Mouse (Mus musculus): Measurements from ENCODE around the gene Olfr1242. TPM values are rescaled to one million over a fixed set of nuclear protein-coding genes. Genes with fewer than 3 reads are reported as not detected.

The Olfr1242 gene
- polyA plus RNA-seq (2015; fragmentation: Nextera tagmentation; extraction: Ambion mirVana): not detected in 2 replicates

DNA sequence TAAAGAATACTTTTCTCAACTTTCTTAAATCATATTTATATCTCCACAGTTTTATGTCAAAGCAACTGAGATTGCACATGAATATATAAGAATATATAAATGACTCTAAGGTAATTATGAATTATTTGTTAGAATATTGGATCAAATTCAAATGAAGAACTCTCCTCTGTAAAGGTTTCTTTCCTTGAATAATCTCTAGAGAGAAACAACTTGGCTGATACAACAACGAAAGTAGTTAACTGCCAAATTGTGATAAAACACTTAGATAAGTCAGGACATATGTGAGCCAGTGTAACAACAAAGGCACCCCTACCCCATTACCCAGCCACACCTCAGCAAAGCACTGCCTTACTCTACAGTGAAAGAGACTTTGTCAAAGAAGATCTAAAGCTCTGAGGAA lies at the start of gene Olfr1242:
TSS of gene Olfr1242 (minus strand) at position 101 of the 400 bp plus-strand sequence.
- WGBS: 86% methylated on average over 1 of the region's 1 CpGs
- Histone ChIP-seq H3K27ac (replicated peaks) (no peak within 1 kb of the TSS), H3K4me1 (no peaks in the 10 kb centered on the region)

DNA sequence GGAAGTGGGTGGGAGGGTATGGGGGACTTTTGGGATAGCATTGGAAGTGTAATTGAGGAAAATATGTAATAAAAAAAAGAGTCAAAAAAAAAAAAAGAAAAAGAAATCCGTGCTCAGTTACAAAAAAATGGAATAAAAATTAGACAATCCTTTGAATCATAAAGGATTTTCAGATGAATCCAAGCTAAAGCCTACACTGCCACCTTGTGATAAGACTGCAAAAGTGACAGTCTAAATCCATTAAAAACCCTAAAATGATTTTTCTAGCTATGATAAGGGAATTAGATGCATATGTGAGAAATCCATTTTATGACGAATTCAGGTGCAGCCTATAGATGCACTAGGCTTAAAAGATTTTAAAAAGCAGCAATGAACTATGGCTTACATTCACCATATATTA lies 46.4 kb upstream of the Olfr1242 start:
- Histone ChIP-seq H3K27me3 (replicated peaks) (no peaks in the 10 kb centered on the region), H3K4me3 (replicated peaks) (no peak overlapping the region), H3K9me3 (replicated peaks) (no peaks in the 10 kb centered on the region), H3K36me3 (no peaks in the 10 kb centered on the region), H3K4me1 (no peaks in the 10 kb centered on the region), H3K27ac (replicated peaks) (no peak overlapping the region), H3K9ac (replicated peaks) (no peak overlapping the region), H3K4me2 (no peak overlapping the region)
- ATAC-seq (ENCODE audit: low FRiP score): no peak
- 63% methylated on average over 2 of the region's 2 CpGs for WGBS

More for the DNA sequence above, at the start of gene Olfr1242:
- Histone ChIP-seq H3K4me2 (no peak within 1 kb of the TSS), H3K27me3 (replicated peaks) (no peaks in the 10 kb centered on the region), H3K4me3 (replicated peaks) (no peak within 1 kb of the TSS), H3K36me3 (no peaks in the 10 kb centered on the region), H3K9ac (replicated peaks) (no peak within 1 kb of the TSS), H3K9me3 (replicated peaks) (no peaks in the 10 kb centered on the region)
- no peak for ATAC-seq (ENCODE audit: low FRiP score)

DNA sequence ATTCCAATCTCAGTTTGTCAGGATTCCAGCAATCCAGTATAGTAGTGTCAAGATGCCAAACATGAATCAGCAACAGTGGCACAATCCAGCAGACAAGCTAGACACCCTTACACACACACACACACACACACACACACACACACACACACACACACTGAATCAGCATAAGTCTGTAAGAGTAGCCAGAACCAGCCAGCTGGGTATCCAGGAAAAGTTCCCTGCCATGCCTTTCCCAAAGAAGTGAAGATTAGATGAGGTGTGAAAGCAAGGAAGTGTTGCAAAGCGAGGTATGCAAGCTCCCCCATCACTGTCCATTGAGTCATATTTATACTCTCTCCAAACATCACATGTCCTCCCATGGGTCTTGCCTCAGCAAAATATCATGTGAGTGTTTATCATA lies 41.8 kb upstream of the Olfr1242 start:
- Histone ChIP-seq H3K36me3 (no peaks in the 10 kb centered on the region), H3K27me3 (replicated peaks) (no peaks in the 10 kb centered on the region), H3K4me2 (no peak overlapping the region), H3K4me1 (no peaks in the 10 kb centered on the region), H3K27ac (replicated peaks) (no peak overlapping the region), H3K9me3 (replicated peaks) (no peaks in the 10 kb centered on the region), H3K4me3 (replicated peaks) (no peak overlapping the region), H3K9ac (replicated peaks) (no peak overlapping the region)
- ATAC-seq (ENCODE audit: low FRiP score): no peak
- WGBS: 80% methylated on average over 1 of the region's 1 CpGs

DNA sequence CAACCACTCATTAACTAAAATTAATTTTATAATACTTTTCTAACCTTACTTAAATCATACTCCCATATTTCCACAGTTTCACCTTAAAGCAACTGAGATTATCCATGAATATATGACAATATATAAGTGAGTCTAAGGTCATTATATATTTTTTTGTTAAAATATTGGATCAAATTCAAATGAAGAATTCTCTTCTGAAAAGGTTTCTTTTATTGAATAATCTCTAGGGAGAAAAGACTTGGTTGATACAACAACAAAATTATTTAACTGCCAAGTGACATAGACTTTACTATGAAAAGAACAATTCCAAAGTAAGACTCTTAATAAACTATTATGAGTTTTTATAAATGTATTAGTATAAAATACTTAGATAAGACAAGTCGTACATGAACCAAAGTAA lies 33.3 kb upstream of the Olfr1242 start, which contains the start of gene Olfr1243:
TSS of gene Olfr1243 (minus strand) at position 101 of the 400 bp plus-strand sequence.
- Histone ChIP-seq H3K4me3 (replicated peaks) (no peak within 1 kb of the TSS), H3K36me3 (no peaks in the 10 kb centered on the region), H3K9ac (replicated peaks) (no peak within 1 kb of the TSS), H3K27ac (replicated peaks) (no peak within 1 kb of the TSS), H3K4me2 (no peak within 1 kb of the TSS), H3K9me3 (replicated peaks) (no peaks in the 10 kb centered on the region), H3K4me1 (no peaks in the 10 kb centered on the region), H3K27me3 (replicated peaks) (no peaks in the 10 kb centered on the region)
- no peak for ATAC-seq (ENCODE audit: low FRiP score)
- WGBS: 90% methylated on average over 1 of the region's 1 CpGs

GRCm38 (mm10) chr2:89487026-89487425 lies 11.1 kb downstream of the Olfr1242 start, which contains the start of gene Olfr1241:
Gene Olfr1241, minus strand, starts transcription at chr2:89487126.
- H3K4me2 ChIP-seq: no peak within 1 kb of the TSS
- no peaks in the 10 kb centered on the region for H3K9me3 ChIP-seq (replicated peaks)
- H3K27ac ChIP-seq (replicated peaks): no peak within 1 kb of the TSS
- no peak within 1 kb of the TSS for H3K9ac ChIP-seq (replicated peaks)
- ATAC-seq (ENCODE audit: low FRiP score): no peak
- no peak within 1 kb of the TSS for H3K4me3 ChIP-seq (replicated peaks)
- no peaks in the 10 kb centered on the region for H3K4me1 ChIP-seq
- no peaks in the 10 kb centered on the region for H3K27me3 ChIP-seq (replicated peaks)
- no peaks in the 10 kb centered on the region for H3K36me3 ChIP-seq

DNA sequence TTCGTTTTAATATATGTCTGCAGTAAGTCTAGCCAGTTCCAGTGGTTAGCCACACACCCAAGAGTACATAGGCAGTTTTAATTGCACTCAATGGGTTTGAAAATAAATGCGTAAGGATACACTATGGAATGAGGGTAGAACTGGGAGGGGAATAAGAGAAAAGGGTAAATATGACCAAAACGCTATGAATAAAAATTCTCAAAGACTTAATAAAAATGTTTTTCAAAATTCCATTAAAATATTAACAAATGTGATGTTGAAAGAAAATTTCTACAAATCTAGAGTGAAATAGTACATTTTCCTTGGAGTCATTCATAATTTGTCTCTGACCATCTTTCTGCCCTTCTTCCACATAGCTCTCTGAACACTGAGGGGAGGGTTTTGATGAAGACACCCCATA lies 55.2 kb downstream of the Olfr1242 start, which contains the start of gene Olfr1240:
TSS of gene Olfr1240 (minus strand) at position 101 of the 400 bp plus-strand sequence.
- Histone ChIP-seq H3K27me3 (replicated peaks) (no peaks in the 10 kb centered on the region), H3K9me3 (replicated peaks) (no peaks in the 10 kb centered on the region), H3K4me1 (no peaks in the 10 kb centered on the region), H3K36me3 (no peaks in the 10 kb centered on the region), H3K9ac (replicated peaks) (no peak within 1 kb of the TSS), H3K4me2 (no peak within 1 kb of the TSS), H3K27ac (replicated peaks) (no peak within 1 kb of the TSS), H3K4me3 (replicated peaks) (no peak within 1 kb of the TSS)
- WGBS: 86% methylated on average over 3 of the region's 3 CpGs
- ATAC-seq (ENCODE audit: low FRiP score): no peak

Other genes with a start within 250 kb of the Olfr1242 start
- not detected in 2 replicates for gene Olfr1228, start 244.3 kb downstream of the Olfr1242 start, polyA plus RNA-seq (2015; fragmentation: Nextera tagmentation; extraction: Ambion mirVana)
- not detected in 2 replicates for gene Olfr1229, start 210.3 kb downstream of the Olfr1242 start, polyA plus RNA-seq (2015; fragmentation: Nextera tagmentation; extraction: Ambion mirVana)
- gene Olfr1230, start 201.1 kb downstream of the Olfr1242 start, polyA plus RNA-seq (2015; fragmentation: Nextera tagmentation; extraction: Ambion mirVana): not detected in 2 replicates
- gene Olfr1231, start 191.3 kb downstream of the Olfr1242 start, polyA plus RNA-seq (2015; fragmentation: Nextera tagmentation; extraction: Ambion mirVana): not detected in 2 replicates
- not detected in 2 replicates for gene Olfr1232, start 168.7 kb downstream of the Olfr1242 start, polyA plus RNA-seq (2015; fragmentation: Nextera tagmentation; extraction: Ambion mirVana)
- not detected in 2 replicates for gene Olfr1233, start 155.9 kb downstream of the Olfr1242 start, polyA plus RNA-seq (2015; fragmentation: Nextera tagmentation; extraction: Ambion mirVana)
- not detected in 2 replicates for gene Olfr1234, start 133.5 kb downstream of the Olfr1242 start, polyA plus RNA-seq (2015; fragmentation: Nextera tagmentation; extraction: Ambion mirVana)
- not detected in 2 replicates for gene Olfr1238, start 88.7 kb downstream of the Olfr1242 start, polyA plus RNA-seq (2015; fragmentation: Nextera tagmentation; extraction: Ambion mirVana)
- gene Olfr1239, start 77.9 kb downstream of the Olfr1242 start, polyA plus RNA-seq (2015; fragmentation: Nextera tagmentation; extraction: Ambion mirVana): not detected in 2 replicates
- not detected in 2 replicates for gene Olfr1240, start 55.3 kb downstream of the Olfr1242 start, polyA plus RNA-seq (2015; fragmentation: Nextera tagmentation; extraction: Ambion mirVana)
- not detected in 2 replicates for gene Olfr1241, start 11.2 kb downstream of the Olfr1242 start, polyA plus RNA-seq (2015; fragmentation: Nextera tagmentation; extraction: Ambion mirVana)
- not detected in 2 replicates for gene Olfr1243, start 33.2 kb upstream of the Olfr1242 start, polyA plus RNA-seq (2015; fragmentation: Nextera tagmentation; extraction: Ambion mirVana)
- not detected in 2 replicates for gene Olfr1245, start 80.1 kb upstream of the Olfr1242 start, polyA plus RNA-seq (2015; fragmentation: Nextera tagmentation; extraction: Ambion mirVana)
- not detected in 2 replicates for gene Olfr1246, start 94.8 kb upstream of the Olfr1242 start, polyA plus RNA-seq (2015; fragmentation: Nextera tagmentation; extraction: Ambion mirVana)
- gene Olfr1247, start 115.8 kb upstream of the Olfr1242 start, polyA plus RNA-seq (2015; fragmentation: Nextera tagmentation; extraction: Ambion mirVana): not detected in 2 replicates
- not detected in 2 replicates for gene Olfr1248, start 119.9 kb upstream of the Olfr1242 start, polyA plus RNA-seq (2015; fragmentation: Nextera tagmentation; extraction: Ambion mirVana)
- gene Olfr1249, start 136.6 kb upstream of the Olfr1242 start, polyA plus RNA-seq (2015; fragmentation: Nextera tagmentation; extraction: Ambion mirVana): not detected in 2 replicates
- not detected in 2 replicates for gene Olfr1250, start 163.1 kb upstream of the Olfr1242 start, polyA plus RNA-seq (2015; fragmentation: Nextera tagmentation; extraction: Ambion mirVana)
- gene Olfr1251, start 173.6 kb upstream of the Olfr1242 start, polyA plus RNA-seq (2015; fragmentation: Nextera tagmentation; extraction: Ambion mirVana): not detected in 2 replicates
- not detected in 2 replicates for gene Olfr1252, start 226.7 kb upstream of the Olfr1242 start, polyA plus RNA-seq (2015; fragmentation: Nextera tagmentation; extraction: Ambion mirVana)